Mouse (Mus musculus): ENCODE measurements around the gene Nes. TPM values are rescaled to one million over a fixed set of nuclear protein-coding genes. Genes with fewer than 3 reads are reported as not detected.

Gene Nes
- polyA plus RNA-seq, 1 experiment from 2014 or later, result 20.7 TPM

DNA sequence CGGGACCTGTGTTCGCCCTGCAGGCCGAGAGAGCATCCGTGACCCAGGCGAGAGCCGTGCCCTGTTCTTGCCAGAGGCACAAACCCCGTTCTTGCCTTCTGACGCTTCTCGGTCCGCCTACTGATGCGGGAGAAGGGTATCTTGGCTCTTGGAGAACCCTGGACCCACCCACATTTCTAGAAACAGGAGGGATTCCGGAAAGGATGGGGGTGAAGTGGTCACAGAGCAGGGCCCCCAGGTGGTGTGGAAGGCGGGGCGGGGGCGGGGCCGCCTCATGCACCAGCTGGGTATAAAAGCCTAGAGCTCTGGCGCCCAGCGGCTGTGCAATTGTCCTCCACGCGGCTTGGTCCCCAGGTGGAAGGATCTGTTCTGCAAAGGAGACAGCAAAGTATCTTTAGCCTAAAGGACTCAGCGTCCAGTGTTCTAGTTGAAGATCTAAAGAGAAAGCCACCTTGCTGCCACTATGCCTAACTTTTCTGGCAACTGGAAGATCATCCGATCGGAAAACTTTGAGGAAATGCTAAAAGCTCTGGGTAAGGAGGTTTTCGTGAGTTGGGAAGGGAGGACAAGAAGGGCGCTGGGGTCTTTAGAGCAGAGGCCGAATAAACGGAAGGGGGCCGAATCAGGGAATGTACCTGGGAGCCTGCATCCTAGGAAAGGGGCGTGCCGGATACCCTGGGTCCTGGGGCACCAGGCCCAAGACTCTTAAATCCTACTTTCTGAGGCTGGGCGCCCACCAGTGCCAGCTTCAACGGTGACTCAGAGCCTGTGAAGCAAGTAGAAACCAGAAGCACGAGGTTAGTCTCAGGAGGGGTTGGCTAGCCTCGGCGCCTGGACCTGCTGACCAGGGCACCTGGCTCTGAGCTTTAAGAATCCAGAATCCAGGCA, 22.3 kb upstream of the Nes start, which contains the start of gene Crabp2:
Gene Crabp2, plus strand, starts transcription at position 289 of the 888 bp plus-strand sequence.
- ATAC-seq (ENCODE audit: low FRiP score), result peak; percentile 7; the same call in 1 of the 2 replicates
- peak within 1 kb of the TSS; percentile 49 for H3K9ac ChIP-seq
- DNase-seq (ENCODE audit: low spot score), result no peak
- no peaks in the 10 kb centered on the region for H3K27me3 ChIP-seq (ENCODE audit: control insufficient read depth, insufficient read depth, low read length)
- peak within 1 kb of the TSS; percentile 63 for H3K4me2 ChIP-seq (replicated peaks)
- H3K27ac ChIP-seq, result 0 out of 2 replicates have a peak within 1 kb of the TSS, but pooled peaks have one; percentile 17
- H3K9me3 ChIP-seq (ENCODE audit: control insufficient read depth, low read length), result no peaks in the 10 kb centered on the region
- peak within 1 kb of the TSS; percentile 28 for H3K4me3 ChIP-seq (replicated peaks; ENCODE audit: low read length)
- peaks cover 64% of the 10 kb centered on the region for H3K4me1 ChIP-seq (replicated peaks; ENCODE audit: control insufficient read depth, insufficient read depth, low read length)
- WGBS, result 2% methylated on average over 35 of the region's 35 CpGs
- peaks cover 5% of the 10 kb centered on the region; the same call in 1 of the 2 replicates for H3K36me3 ChIP-seq (replicated peaks; ENCODE audit: control insufficient read depth, insufficient read depth)

DNA sequence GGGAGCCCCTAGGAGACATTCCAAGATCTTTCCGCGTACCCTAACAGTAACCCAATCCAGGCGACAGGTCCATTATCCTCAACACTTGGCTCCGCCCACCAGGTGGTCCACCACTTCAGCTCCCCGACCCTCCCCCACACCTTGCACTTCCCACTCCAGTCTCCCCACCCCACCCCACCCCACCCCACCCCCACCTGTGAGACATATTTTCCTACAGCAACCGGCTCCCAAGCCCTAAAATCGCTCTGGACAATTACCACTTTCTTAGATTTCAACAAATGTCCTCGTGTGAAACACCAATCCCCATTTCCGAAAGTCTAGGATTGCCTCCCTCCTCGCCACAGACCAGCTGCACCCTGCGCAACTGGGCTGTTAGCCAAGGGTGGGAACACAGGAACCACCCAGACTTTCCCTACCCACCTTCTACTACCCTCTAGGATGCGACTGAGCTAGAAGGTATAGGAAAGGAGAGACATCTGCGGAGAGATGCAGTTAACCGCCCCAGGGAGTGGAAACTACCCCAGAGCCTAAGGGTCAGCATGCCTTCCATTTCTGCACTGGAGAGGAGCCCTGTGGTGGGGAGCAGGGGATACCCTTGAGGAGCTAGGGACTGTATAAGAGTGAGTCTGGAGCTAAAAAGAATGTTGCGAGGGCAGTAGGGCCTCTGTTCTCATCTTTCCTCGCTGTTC, 21.5 kb upstream of the Nes start:
- Histone ChIP-seq H3K4me1 (replicated peaks; ENCODE audit: control insufficient read depth, insufficient read depth, low read length) (peaks cover 64% of the 10 kb centered on the region), H3K9me3 (ENCODE audit: control insufficient read depth, low read length) (no peaks in the 10 kb centered on the region), H3K27me3 (ENCODE audit: control insufficient read depth, insufficient read depth, low read length) (no peaks in the 10 kb centered on the region), H3K36me3 (replicated peaks; ENCODE audit: control insufficient read depth, insufficient read depth) (peaks cover 4% of the 10 kb centered on the region; the same call in 1 of the 2 replicates), H3K9ac (peak overlapping the region; percentile 49), H3K4me2 (replicated peaks) (peak overlapping the region; percentile 63), H3K27ac (peak overlapping the region; percentile 17; the same call in 1 of the 2 replicates), H3K4me3 (replicated peaks; ENCODE audit: low read length) (peak overlapping the region; percentile 28)
- WGBS, result 5% methylated on average over 16 of the region's 16 CpGs
- peak; percentile 39 for DNase-seq (ENCODE audit: low spot score)
- ATAC-seq (ENCODE audit: low FRiP score), result no peak

DNA sequence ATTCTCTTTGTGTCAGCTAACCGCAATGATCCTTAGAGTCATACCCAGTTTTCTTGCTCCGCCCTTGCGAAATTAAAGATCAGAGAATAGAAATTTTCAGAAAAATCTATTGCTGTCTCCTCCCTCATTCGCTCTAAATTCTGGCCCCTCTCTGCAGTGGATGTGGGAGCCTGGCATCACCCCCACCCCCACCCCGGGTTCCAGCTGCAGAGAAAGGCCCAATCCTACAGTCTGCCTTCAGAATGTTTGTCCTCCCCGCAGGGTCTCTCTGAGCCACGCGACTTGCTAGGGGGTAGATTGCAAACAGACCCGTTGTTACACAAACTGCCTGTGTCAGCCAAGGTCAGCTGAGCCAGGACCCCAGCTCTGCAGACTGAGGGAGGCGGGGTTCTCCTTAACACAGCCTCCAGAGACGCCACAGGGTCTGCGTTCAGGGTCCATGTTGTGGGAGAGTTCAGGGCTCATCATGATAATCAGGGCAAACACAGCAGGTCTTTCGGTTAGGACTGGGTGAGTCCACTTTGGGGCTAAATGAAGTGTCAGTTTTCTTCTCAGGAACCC, 20.8 kb upstream of the Nes start:
- H3K4me2 ChIP-seq (replicated peaks), result peak overlapping the region; percentile 63
- H3K27ac ChIP-seq, result peak overlapping the region; percentile 14; the same call in 1 of the 2 replicates
- H3K9me3 ChIP-seq (ENCODE audit: control insufficient read depth, low read length), result no peaks in the 10 kb centered on the region

GRCm38 (mm10) chr3:87951946-87952345, 18.9 kb upstream of the Nes start:
- WGBS, result 12% methylated on average over 12 of the region's 12 CpGs
- ATAC-seq (ENCODE audit: low FRiP score) (no peak), DNase-seq (ENCODE audit: low spot score) (no peak)
- Histone ChIP-seq H3K27ac (peak overlapping the region; percentile 55; the same call in 1 of the 2 replicates), H3K36me3 (replicated peaks; ENCODE audit: control insufficient read depth, insufficient read depth) (no peaks in the 10 kb centered on the region), H3K27me3 (ENCODE audit: control insufficient read depth, insufficient read depth, low read length) (no peaks in the 10 kb centered on the region), H3K9ac (peak overlapping the region; percentile 29; the same call in 1 of the 2 replicates), H3K4me2 (replicated peaks) (peak overlapping the region; percentile 45), H3K9me3 (ENCODE audit: control insufficient read depth, low read length) (no peaks in the 10 kb centered on the region), H3K4me3 (replicated peaks; ENCODE audit: low read length) (peak overlapping the region; percentile 18), H3K4me1 (replicated peaks; ENCODE audit: control insufficient read depth, insufficient read depth, low read length) (peaks cover 43% of the 10 kb centered on the region)

More for the DNA sequence above, 20.8 kb upstream of the Nes start:
- H3K4me3 ChIP-seq (replicated peaks; ENCODE audit: low read length), result peak overlapping the region; percentile 12
- no peaks in the 10 kb centered on the region for H3K27me3 ChIP-seq (ENCODE audit: control insufficient read depth, insufficient read depth, low read length)
- H3K9ac ChIP-seq, result 0 out of 2 replicates have a peak overlapping the region, but pooled peaks have one; percentile 49
- peaks cover 4% of the 10 kb centered on the region; the same call in 1 of the 2 replicates for H3K36me3 ChIP-seq (replicated peaks; ENCODE audit: control insufficient read depth, insufficient read depth)
- WGBS, result 7% methylated on average over 13 of the region's 13 CpGs
- ATAC-seq (ENCODE audit: low FRiP score), result no peak
- H3K4me1 ChIP-seq (replicated peaks; ENCODE audit: control insufficient read depth, insufficient read depth, low read length), result peaks cover 59% of the 10 kb centered on the region
- no peak for DNase-seq (ENCODE audit: low spot score)

DNA sequence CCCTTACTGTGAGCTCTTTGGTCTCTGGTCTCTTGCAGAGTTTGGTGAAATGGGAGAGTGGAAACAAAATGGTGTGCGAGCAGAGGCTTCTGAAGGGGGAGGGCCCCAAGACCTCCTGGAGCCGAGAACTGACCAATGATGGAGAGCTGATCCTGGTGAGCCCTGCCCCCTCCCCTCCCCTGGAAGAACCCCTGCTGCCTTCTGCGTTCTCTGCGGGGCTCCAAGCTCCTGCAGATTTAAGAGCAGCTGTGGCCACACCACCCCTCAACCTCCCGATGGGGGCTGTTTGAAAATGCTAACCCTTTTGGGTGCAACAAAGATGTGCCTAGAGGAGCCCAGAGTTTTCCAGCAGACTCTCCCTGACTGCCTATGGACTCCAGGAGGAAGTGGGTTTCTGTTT, 18.4 kb upstream of the Nes start:
- 4% methylated on average over 5 of the region's 5 CpGs for whole genome bisulfite sequencing

GRCm38 (mm10) chr3:87958056-87958455, 12.8 kb upstream of the Nes start:
- no peak overlapping the region for H3K4me3 ChIP-seq (replicated peaks; ENCODE audit: low read length)
- no peaks in the 10 kb centered on the region for H3K27me3 ChIP-seq (ENCODE audit: control insufficient read depth, insufficient read depth, low read length)
- ATAC-seq (ENCODE audit: low FRiP score), result no peak
- no peaks in the 10 kb centered on the region for H3K9me3 ChIP-seq (ENCODE audit: control insufficient read depth, low read length)
- H3K4me2 ChIP-seq (replicated peaks), result no peak overlapping the region
- WGBS, result 5% methylated on average over 1 of the region's 1 CpGs
- no peak overlapping the region for H3K27ac ChIP-seq
- no peaks in the 10 kb centered on the region for H3K36me3 ChIP-seq (replicated peaks; ENCODE audit: control insufficient read depth, insufficient read depth)
- 0 out of 2 replicates have a peak, but pooled peaks cover 3% of the 10 kb centered on the region for H3K4me1 ChIP-seq (replicated peaks; ENCODE audit: control insufficient read depth, insufficient read depth, low read length)
- H3K9ac ChIP-seq, result no peak overlapping the region
- DNase-seq (ENCODE audit: low spot score), result no peak

More for the DNA sequence above, 18.4 kb upstream of the Nes start:
- no peaks in the 10 kb centered on the region for H3K27me3 ChIP-seq (ENCODE audit: control insufficient read depth, insufficient read depth, low read length)
- DNase-seq (ENCODE audit: low spot score), result peak; percentile 46
- H3K4me2 ChIP-seq (replicated peaks), result peak overlapping the region; percentile 45
- peaks cover 38% of the 10 kb centered on the region for H3K4me1 ChIP-seq (replicated peaks; ENCODE audit: control insufficient read depth, insufficient read depth, low read length)
- peak overlapping the region; percentile 18 for H3K4me3 ChIP-seq (replicated peaks; ENCODE audit: low read length)
- H3K36me3 ChIP-seq (replicated peaks; ENCODE audit: control insufficient read depth, insufficient read depth), result no peaks in the 10 kb centered on the region
- H3K9ac ChIP-seq, result peak overlapping the region; percentile 29; the same call in 1 of the 2 replicates
- H3K9me3 ChIP-seq (ENCODE audit: control insufficient read depth, low read length), result no peaks in the 10 kb centered on the region
- peak; percentile 25; the same call in 1 of the 2 replicates for ATAC-seq (ENCODE audit: low FRiP score)
- peak overlapping the region; percentile 55; the same call in 1 of the 2 replicates for H3K27ac ChIP-seq

- no peak overlapping the region for H3K4me2 ChIP-seq (replicated peaks)
- 6% methylated on average over 4 of the region's 4 CpGs for WGBS
- no peak overlapping the region for H3K9ac ChIP-seq
- no peaks in the 10 kb centered on the region for H3K27me3 ChIP-seq (ENCODE audit: control insufficient read depth, insufficient read depth, low read length)
- H3K9me3 ChIP-seq (ENCODE audit: control insufficient read depth, low read length), result no peaks in the 10 kb centered on the region
- H3K4me3 ChIP-seq (replicated peaks; ENCODE audit: low read length), result no peak overlapping the region
- H3K36me3 ChIP-seq (replicated peaks; ENCODE audit: control insufficient read depth, insufficient read depth), result no peaks in the 10 kb centered on the region
- 0 out of 2 replicates have a peak, but pooled peaks cover 3% of the 10 kb centered on the region for H3K4me1 ChIP-seq (replicated peaks; ENCODE audit: control insufficient read depth, insufficient read depth, low read length)
- no peak for DNase-seq (ENCODE audit: low spot score)
- H3K27ac ChIP-seq, result no peak overlapping the region
- ATAC-seq (ENCODE audit: low FRiP score), result no peak
Measured at GRCm38 (mm10) chr3:87958476-87958875, 12.4 kb upstream of the Nes start.

DNA sequence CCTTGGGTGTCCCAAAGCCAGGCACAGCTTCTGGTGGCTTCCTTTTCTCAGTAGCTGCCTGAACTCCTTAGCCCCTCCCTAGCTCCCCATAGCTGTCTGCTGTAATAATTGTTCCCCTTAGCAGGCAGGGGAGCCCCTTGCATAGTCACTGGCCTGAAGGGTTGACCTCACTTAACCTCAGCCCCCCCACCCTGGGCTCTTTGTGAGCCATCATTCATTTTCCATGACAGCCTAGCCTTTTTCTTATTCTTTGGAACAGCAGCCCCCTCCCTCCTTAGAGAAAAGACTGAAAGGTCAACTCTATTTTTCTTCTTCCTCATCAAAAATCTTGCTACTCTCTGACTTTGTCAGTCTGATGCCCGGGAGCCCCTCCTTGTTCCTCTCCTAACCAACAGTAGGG, 11.9 kb upstream of the Nes start:
- Histone ChIP-seq H3K9me3 (ENCODE audit: control insufficient read depth, low read length) (no peaks in the 10 kb centered on the region), H3K27ac (no peak overlapping the region), H3K4me2 (replicated peaks) (no peak overlapping the region), H3K36me3 (replicated peaks; ENCODE audit: control insufficient read depth, insufficient read depth) (no peaks in the 10 kb centered on the region), H3K27me3 (ENCODE audit: control insufficient read depth, insufficient read depth, low read length) (no peaks in the 10 kb centered on the region), H3K4me3 (replicated peaks; ENCODE audit: low read length) (no peak overlapping the region), H3K4me1 (replicated peaks; ENCODE audit: control insufficient read depth, insufficient read depth, low read length) (0 out of 2 replicates have a peak, but pooled peaks cover 3% of the 10 kb centered on the region), H3K9ac (no peak overlapping the region)
- DNase-seq (ENCODE audit: low spot score) (no peak), ATAC-seq (ENCODE audit: low FRiP score) (no peak)
- 8% methylated on average over 1 of the region's 1 CpGs for WGBS
